Mouse (Mus musculus): ENCODE results near the gene Ror2. TPM values are rescaled to one million over a fixed set of nuclear protein-coding genes. Genes with fewer than 3 reads are reported as not detected.

The Ror2 gene
- polyA plus RNA-seq, 1 experiment, result 5.9 TPM

GRCm38 (mm10) chr13:53275778-53276177, 10.1 kb downstream of the Ror2 start:
- H3K4me3 ChIP-seq (ENCODE audit: low read depth, low read length), result no peak overlapping the region
- TF ChIP-seq CTCF (IDR thresholded peaks at IDR 0.05; ENCODE audit: extremely low read depth, insufficient read length, insufficient replicate concordance, low read depth, low read length) (no peak), POLR2A (IDR thresholded peaks at IDR 0.05; ENCODE audit: low read depth, low read length) (no peak)
- 71% methylated on average over 8 of the region's 8 CpGs for WGBS
- H3K4me1 ChIP-seq (ENCODE audit: control insufficient read depth, insufficient read depth, insufficient read length, low read length), result no peaks in the 10 kb centered on the region
- H3K36me3 ChIP-seq (ENCODE audit: control insufficient read depth, insufficient read depth, low read length), result no peaks in the 10 kb centered on the region
- H3K27me3 ChIP-seq (ENCODE audit: control insufficient read depth, insufficient read depth, low read length), result no peaks in the 10 kb centered on the region
- H3K27ac ChIP-seq (ENCODE audit: insufficient read depth, low read depth, low read length), result no peak overlapping the region; the same call in 1 of the 2 replicates

- no peaks in the 10 kb centered on the region for H3K4me1 ChIP-seq (ENCODE audit: control insufficient read depth, insufficient read depth, insufficient read length, low read length)
- no peaks in the 10 kb centered on the region for H3K27me3 ChIP-seq (ENCODE audit: control insufficient read depth, insufficient read depth, low read length)
- H3K4me3 ChIP-seq (ENCODE audit: low read depth, low read length), result no peak overlapping the region
- H3K36me3 ChIP-seq (ENCODE audit: control insufficient read depth, insufficient read depth, low read length), result no peaks in the 10 kb centered on the region
- WGBS, result 87% methylated on average over 1 of the region's 1 CpGs
- TF ChIP-seq CTCF (IDR thresholded peaks at IDR 0.05; ENCODE audit: extremely low read depth, insufficient read length, insufficient replicate concordance, low read depth, low read length) (no peak), POLR2A (IDR thresholded peaks at IDR 0.05; ENCODE audit: low read depth, low read length) (no peak)
- no peak overlapping the region for H3K27ac ChIP-seq (ENCODE audit: insufficient read depth, low read depth, low read length)
Measured at GRCm38 (mm10) chr13:53274771-53275170, 11.2 kb downstream of the Ror2 start.

- H3K27ac ChIP-seq (ENCODE audit: insufficient read depth, low read depth, low read length), result no peak overlapping the region
- no peaks in the 10 kb centered on the region for H3K36me3 ChIP-seq (ENCODE audit: control insufficient read depth, insufficient read depth, low read length)
- TF ChIP-seq CTCF (IDR thresholded peaks at IDR 0.05; ENCODE audit: extremely low read depth, insufficient read length, insufficient replicate concordance, low read depth, low read length) (no peak), POLR2A (IDR thresholded peaks at IDR 0.05; ENCODE audit: low read depth, low read length) (no peak)
- peaks cover 3% of the 10 kb centered on the region for H3K4me1 ChIP-seq (ENCODE audit: control insufficient read depth, insufficient read depth, insufficient read length, low read length)
- H3K27me3 ChIP-seq (ENCODE audit: control insufficient read depth, insufficient read depth, low read length), result no peaks in the 10 kb centered on the region
- WGBS, result 85% methylated on average over 3 of the region's 3 CpGs
- H3K4me3 ChIP-seq (ENCODE audit: low read depth, low read length), result no peak overlapping the region
Measured at GRCm38 (mm10) chr13:53271595-53271994, 14.3 kb downstream of the Ror2 start.

- Histone ChIP-seq H3K4me3 (ENCODE audit: low read depth, low read length) (no peak overlapping the region), H3K27ac (ENCODE audit: insufficient read depth, low read depth, low read length) (no peak overlapping the region), H3K27me3 (ENCODE audit: control insufficient read depth, insufficient read depth, low read length) (no peaks in the 10 kb centered on the region), H3K4me1 (ENCODE audit: control insufficient read depth, insufficient read depth, insufficient read length, low read length) (peaks cover 3% of the 10 kb centered on the region), H3K36me3 (ENCODE audit: control insufficient read depth, insufficient read depth, low read length) (no peaks in the 10 kb centered on the region)
- 81% methylated on average over 4 of the region's 4 CpGs for WGBS
- TF ChIP-seq POLR2A (IDR thresholded peaks at IDR 0.05; ENCODE audit: low read depth, low read length), result no peak
- TF ChIP-seq CTCF (IDR thresholded peaks at IDR 0.05; ENCODE audit: extremely low read depth, insufficient read length, insufficient replicate concordance, low read depth, low read length), result no peak
Measured at GRCm38 (mm10) chr13:53270549-53270948, 15.4 kb downstream of the Ror2 start.

GRCm38 (mm10) chr13:53268541-53268940, 17.4 kb downstream of the Ror2 start:
- WGBS, result 74% methylated on average over 6 of the region's 6 CpGs
- H3K4me3 ChIP-seq (ENCODE audit: low read depth, low read length), result no peak overlapping the region

GRCm38 (mm10) chr13:53267849-53268248, 18.1 kb downstream of the Ror2 start:
- WGBS, result 20% methylated on average over 6 of the region's 6 CpGs
- H3K27ac ChIP-seq (ENCODE audit: insufficient read depth, low read depth, low read length), result no peak overlapping the region
- no peak overlapping the region for H3K4me3 ChIP-seq (ENCODE audit: low read depth, low read length)
- H3K27me3 ChIP-seq (ENCODE audit: control insufficient read depth, insufficient read depth, low read length), result no peaks in the 10 kb centered on the region
- no peaks in the 10 kb centered on the region for H3K36me3 ChIP-seq (ENCODE audit: control insufficient read depth, insufficient read depth, low read length)
- TF ChIP-seq POLR2A (IDR thresholded peaks at IDR 0.05; ENCODE audit: low read depth, low read length), result no peak
- no peak for TF ChIP-seq CTCF (IDR thresholded peaks at IDR 0.05; ENCODE audit: extremely low read depth, insufficient read length, insufficient replicate concordance, low read depth, low read length)
- H3K4me1 ChIP-seq (ENCODE audit: control insufficient read depth, insufficient read depth, insufficient read length, low read length), result peaks cover 3% of the 10 kb centered on the region

More at GRCm38 (mm10) chr13:53268541-53268940, 17.4 kb downstream of the Ror2 start:
- H3K27me3 ChIP-seq (ENCODE audit: control insufficient read depth, insufficient read depth, low read length), result no peaks in the 10 kb centered on the region
- TF ChIP-seq POLR2A (IDR thresholded peaks at IDR 0.05; ENCODE audit: low read depth, low read length) (no peak), CTCF (IDR thresholded peaks at IDR 0.05; ENCODE audit: extremely low read depth, insufficient read length, insufficient replicate concordance, low read depth, low read length) (no peak)
- H3K36me3 ChIP-seq (ENCODE audit: control insufficient read depth, insufficient read depth, low read length), result no peaks in the 10 kb centered on the region
- no peak overlapping the region for H3K27ac ChIP-seq (ENCODE audit: insufficient read depth, low read depth, low read length)
- H3K4me1 ChIP-seq (ENCODE audit: control insufficient read depth, insufficient read depth, insufficient read length, low read length), result peaks cover 3% of the 10 kb centered on the region

- Histone ChIP-seq H3K4me1 (ENCODE audit: control insufficient read depth, insufficient read depth, insufficient read length, low read length) (peaks cover 3% of the 10 kb centered on the region), H3K4me3 (ENCODE audit: low read depth, low read length) (no peak overlapping the region), H3K27me3 (ENCODE audit: control insufficient read depth, insufficient read depth, low read length) (no peaks in the 10 kb centered on the region), H3K36me3 (ENCODE audit: control insufficient read depth, insufficient read depth, low read length) (no peaks in the 10 kb centered on the region), H3K27ac (ENCODE audit: insufficient read depth, low read depth, low read length) (no peak overlapping the region)
- TF ChIP-seq CTCF (IDR thresholded peaks at IDR 0.05; ENCODE audit: extremely low read depth, insufficient read length, insufficient replicate concordance, low read depth, low read length) (no peak), POLR2A (IDR thresholded peaks at IDR 0.05; ENCODE audit: low read depth, low read length) (no peak)
- 81% methylated on average over 4 of the region's 4 CpGs for WGBS
Measured at GRCm38 (mm10) chr13:53267155-53267554, 18.8 kb downstream of the Ror2 start.

All from small intestine, adult 2 months (tissue).